Mouse (Mus musculus) left cerebral cortex, adult 18-20 months (tissue): ENCODE data around the gene Rpl36-ps4. TPM values are rescaled to one million over a fixed set of nuclear protein-coding genes. Genes with fewer than 3 reads are reported as not detected.

ENCODE experiments used
- DNase-seq, 2 experiments: peaks; one replicate each; pipeline ENCODE4 v3.0.0; 2021 to 2022; ENCODE audit warnings: low spot score in 2 of 2, mixed read lengths in 1 of 2
- long read RNA-seq, 2 experiments: library from polyadenylated mRNA; stranded (forward); transcript quantifications; one replicate each; pipeline ENCODE4 v2.0.0; 2021
- total RNA-seq, 2 experiments: library from RNA; stranded (reverse); gene quantifications; 2 replicates each; pipeline ENCODE4 v1.2.3; 2021

Gene Rpl36-ps4
- total RNA-seq: not detected
- long read RNA-seq, experiment 1, partial matches to known transcripts: 0 of 2 reads
- long read RNA-seq, experiment 1, other reads (novel, unspliced or antisense): 2 of 2 reads
- long read RNA-seq, experiment 2: 0 reads

DNA sequence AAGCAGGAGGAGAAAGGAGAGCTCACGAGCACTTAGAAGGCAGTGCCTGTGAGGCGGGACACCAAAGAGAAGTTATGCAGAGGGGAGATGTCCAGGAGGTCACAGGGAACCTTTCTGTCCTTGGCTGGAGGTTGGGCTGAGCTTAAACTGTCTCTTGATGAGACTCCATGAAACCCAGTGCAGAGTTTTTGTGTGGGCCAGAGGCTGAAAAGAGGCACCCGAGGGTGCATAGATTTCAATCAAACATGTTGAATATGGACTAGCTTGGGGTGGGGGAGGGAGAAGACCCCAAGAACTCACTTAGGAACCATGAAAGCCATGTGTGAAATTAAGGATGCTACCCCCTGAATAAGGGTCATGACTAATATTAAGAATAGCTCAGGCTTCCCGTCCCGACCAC lies at the start of gene Rpl36-ps4:
Gene Rpl36-ps4, plus strand, starts transcription at position 301 of the 400 bp plus-strand sequence.
- DNase-seq: no peak

DNA sequence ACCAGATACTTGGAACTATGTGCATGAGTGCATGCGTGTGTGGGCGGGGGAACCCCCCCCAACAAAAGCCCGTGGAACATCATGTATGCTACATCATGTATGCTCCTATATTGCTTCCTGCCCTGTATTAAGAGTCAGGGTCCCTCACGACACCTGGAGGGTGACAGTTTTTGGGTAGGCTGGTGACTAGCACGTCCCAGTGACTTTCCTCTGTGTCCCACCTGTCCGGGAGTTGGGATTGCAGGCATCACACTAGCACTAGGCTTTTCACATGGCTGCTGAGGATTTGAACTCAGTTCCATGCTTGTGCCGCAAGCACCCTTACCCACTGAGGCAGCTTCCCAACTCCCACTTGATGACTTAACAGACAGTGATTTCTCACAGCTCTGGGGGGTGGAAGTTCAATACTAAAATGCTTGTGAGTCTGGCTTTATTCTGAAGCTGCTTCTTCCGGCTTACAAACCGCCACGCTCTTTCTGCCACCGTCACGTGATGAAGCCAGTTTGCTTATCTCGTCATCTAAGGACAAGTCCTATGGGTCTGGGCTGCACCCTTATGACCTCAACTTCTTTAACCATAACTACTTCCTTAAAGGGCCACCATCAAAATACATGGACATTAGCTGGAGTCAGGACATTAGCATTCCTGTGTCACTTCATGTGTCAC lies 49.2 kb upstream of the Rpl36-ps4 start:
- no peak for DNase-seq

DNA sequence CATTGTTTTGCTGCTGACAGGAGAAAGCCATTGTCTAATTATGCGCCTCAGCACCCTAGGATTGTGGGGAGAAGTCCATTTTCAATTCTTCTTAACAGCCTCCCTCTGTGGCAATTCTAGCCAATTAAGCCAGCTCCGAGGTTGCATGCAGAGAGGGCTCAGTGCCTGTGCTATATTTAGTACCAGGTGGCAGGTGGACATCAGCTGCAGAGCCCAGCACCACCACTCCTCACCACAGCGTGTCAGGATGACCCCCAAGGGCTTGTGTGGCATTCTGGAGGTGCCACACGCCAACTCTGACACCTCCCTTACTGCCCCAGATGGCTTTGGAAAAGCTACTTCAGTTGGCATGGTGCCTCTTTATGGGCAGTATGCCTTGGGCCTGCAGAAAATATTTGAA lies 48.5 kb upstream of the Rpl36-ps4 start:
- DNase-seq: no peak

DNA sequence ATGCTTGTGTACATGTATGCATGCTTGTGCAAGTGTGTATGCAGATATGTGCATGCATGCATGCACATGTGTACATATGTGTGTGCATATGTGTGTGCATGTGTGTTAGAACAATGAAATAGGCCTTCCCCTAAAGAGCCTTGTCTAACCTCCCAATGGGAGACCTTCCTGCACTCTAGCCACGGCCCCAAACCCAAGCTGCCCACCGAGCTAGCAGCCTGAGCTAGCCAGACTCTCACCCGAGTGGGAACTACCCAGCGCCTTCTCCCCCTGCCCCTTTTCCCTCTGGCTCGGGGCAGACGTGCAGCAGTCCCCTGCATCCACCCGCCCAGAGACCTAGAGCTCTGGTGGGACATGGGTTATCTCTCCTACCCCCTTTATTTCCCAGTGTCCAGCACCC lies 47.3 kb upstream of the Rpl36-ps4 start:
- no peak for DNase-seq

DNA sequence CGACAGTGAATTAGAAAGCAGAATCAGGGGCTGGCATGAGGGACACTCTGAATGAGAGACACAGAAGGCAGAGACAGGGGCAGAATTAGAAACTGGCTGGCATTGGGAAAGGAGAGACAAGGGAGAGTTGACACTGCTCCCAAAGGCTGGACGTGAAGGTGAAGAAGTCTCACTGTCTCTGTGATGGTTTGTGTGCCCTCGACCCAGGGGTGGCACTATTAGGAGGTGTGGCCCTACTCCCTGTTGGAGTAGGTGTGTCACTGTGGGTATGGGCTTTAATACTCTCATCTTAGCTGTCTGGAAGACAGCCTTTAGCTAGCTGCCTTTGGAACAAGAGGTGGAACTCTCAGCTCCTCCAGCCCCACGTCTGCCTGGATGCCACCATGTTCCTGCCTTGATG lies 46.8 kb upstream of the Rpl36-ps4 start:
- no peak for DNase-seq

DNA sequence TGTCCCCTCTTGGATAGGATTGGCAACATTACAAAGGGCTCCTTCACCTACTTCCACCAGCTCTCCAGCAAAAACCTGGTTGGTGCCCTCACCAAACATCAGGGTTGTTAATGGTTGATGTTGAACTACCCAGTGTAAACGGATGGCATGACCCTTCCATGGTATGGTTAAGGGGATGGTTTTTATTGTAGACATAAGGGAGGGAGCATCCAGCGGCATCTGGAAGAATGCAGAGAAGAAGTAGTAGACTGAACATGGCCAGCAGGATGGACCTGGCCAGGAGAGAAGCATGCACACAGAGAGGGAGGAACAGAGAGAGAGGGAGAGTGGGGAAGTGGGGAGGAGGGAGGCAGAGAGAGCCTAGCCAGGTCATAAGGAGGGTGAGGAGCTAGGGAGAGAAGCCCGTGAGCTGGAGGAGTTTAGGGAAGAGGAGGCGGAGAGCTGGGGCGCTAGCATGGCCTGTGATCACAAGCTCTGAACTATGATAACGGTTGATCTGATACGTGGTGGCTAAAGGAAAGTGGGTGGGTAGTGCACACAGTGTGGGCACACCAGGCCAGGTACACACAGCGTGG lies 45.3 kb upstream of the Rpl36-ps4 start:
- DNase-seq: no peak

DNA sequence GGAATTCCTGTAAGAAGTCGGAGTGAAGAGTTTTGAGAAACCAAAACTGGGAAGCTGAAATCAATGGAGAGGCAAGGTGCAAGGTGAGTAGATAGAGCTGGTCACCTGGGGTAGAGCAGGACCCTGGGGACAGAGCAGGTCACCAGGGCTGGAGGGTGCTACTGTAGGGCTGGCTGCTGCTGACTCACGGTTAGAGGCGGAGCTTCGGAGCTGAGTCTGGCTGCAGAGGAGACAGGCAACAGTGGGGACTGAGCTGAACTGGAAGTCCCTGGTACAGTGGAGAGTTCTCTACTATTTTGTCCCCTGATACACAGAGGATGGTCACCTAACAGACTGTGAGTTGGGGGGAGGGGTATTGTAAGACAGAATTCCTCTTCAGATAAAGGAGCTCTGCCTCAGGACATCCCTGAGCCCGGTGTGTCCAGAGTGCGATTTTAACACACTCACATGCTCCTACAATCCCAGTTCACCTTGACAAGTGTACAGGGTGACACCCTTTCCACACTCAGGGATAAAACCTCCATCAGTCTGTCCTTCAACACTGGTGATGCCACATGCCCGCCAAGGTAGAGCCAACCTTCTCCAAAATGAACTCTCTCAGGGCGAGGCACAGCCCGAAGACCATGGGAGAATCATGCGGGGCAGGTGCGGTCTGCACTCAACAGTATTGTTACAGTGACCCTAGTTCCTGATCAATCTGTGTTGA lies 44.3 kb upstream of the Rpl36-ps4 start:
- DNase-seq: no peak

DNA sequence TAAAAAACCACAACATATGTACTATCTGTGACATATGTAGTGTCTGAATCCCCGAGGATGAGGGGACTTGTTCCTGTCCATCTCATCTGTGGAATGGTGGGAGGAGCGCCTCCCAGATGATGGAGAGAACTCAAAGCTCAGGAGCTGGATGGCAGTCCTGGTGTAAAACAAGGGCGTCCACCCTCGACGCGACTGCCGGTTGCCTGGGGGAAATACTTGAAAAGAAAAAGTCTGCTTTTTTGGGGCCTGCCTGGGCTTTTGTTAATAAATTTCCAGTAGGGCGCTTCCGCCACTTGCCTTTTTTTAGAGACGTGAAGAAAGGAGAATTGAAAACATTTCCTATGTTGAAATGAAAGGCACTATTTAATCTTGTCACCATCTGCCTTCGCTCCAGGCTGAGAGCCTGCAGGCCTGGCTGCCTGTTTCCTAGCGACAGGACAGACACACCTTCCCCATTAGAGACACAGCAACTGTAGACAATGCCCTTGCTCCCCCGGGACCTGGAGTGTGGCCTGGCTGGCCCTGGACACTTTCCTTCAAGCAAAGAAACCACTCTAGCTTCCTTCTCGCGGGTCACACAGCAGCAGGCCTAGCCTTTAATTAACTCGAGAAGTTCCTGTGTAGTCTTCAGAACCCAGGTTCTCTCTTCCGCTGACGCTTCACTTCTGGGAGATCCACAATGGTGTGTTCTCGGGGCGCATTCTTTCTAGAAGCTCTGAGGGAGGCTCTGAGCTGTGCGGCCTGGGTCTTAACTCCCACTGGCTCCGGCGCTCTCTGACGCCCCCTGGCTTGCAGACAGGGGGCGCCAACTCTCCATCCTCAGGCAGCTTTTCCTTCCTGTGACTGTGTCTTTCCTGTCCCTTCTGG lies 43.3 kb upstream of the Rpl36-ps4 start:
- DNase-seq: peak in 1 of 2 experiments; percentile 21

DNA sequence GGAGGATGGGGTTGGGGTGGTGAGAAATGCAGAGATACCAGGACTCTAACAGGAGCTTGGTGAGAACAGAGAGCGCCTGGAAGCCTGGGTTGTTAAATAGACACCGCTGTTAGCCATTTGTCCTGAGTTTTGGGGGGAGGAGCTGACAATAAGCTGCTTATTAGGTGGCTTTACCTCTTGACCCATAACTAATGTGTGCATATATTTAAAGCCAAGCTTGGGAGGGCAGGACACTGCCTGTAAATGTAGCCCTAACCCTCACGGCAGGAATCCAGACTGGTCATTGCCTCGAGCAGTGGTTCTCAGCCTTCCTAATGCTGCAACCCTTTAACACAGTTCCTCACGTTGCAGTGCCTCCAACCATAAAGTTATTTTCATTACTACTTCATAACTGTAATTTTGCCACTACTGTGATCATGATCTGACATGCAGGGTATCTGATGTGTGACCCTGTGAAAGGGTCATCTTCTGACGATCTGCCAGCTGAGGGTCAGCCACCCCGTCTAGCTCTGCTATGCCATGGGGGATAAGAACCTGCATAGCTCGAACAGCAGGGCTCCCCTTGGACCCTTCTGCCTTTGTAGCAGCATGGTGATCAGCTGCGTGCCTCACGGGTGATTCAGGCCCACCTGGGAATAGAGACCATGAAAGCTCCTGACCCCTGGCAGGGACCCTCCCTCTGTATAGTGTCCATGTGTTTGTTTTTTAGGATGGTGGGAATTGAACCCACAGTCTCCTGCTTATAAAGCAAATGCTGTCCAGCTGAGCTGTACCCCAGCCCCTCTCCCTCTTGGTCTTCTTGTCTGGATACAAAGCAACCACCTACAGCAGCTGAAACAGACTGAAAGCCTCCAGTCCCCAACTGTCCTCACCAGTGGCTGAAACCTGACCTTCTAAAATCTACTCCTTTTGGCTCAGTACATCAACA lies 42.0 kb upstream of the Rpl36-ps4 start:
- DNase-seq: no peak

DNA sequence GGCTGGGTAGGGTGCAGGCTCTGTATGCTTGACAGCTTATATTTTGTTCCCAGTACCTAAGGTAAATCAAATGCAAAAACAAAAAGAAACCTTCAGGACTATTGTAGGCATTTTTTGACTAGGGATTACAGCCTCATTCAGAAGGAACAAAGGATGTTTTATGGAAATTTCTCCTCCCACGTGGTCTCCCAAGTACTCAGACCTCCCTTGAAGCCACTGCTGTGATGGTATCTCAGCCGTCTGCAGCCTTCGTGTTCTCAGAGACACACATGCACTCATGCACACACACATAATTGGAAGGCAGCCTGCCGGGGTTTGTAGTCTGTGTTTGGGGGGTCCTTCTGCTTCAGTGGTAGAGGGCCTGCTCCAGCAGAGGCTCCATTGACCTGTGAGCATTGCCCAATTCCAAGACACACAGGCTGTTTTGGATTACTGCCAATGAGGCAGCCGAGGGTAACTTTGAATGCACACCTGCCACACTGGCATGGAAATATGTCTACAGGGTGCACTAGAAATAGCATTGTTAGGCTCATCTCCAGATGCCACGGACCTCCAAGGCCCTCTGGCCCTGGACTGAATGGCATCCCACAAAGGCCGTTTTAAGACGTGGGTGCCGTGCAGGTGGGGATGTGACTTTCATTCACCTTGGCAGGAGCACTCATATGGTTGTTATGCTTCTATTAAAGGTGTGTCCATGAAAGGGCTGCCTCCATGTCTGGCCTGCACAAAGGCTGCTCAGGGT lies 41.1 kb upstream of the Rpl36-ps4 start:
- DNase-seq: no peak

DNA sequence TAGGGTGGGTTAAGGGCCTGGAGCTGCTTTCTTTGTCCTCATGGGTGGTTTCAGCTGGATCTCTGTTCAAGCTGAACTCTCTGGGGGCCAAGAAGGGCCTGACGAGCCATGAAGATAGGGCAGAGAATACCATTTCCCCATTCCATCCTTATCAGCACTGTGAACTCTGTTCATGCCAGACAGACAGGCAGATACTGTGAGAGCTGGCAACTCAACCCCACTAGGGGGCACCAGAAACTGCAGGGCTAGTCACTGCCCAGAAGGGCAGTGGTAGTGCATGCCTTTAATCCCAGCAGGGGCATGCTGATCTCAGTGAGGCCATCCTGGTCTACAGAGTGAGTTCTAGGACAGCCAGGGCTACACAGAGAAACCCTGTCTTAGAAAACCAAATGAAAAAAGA lies 38.2 kb upstream of the Rpl36-ps4 start:
- peak; percentile 36 to 59 for DNase-seq

DNA sequence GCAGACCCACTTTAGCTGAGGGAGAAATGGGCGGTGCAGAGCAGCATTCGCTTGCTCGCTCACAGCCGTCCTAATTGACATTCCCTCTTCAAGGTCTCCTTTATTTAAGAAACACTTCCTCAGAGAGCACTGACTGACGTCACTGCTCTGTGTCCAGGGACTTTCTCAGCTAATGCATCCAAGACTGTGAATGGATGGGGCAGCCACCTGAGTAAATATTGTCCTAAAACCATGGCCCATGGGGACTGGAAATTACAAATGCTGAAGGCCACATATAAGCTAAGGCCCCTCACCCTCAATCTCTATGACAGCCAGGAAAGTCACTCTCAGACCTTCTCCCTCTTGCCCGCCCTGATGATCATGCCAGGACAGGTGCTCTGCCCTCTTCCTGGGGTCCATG lies 23.6 kb upstream of the Rpl36-ps4 start:
- DNase-seq: no peak

DNA sequence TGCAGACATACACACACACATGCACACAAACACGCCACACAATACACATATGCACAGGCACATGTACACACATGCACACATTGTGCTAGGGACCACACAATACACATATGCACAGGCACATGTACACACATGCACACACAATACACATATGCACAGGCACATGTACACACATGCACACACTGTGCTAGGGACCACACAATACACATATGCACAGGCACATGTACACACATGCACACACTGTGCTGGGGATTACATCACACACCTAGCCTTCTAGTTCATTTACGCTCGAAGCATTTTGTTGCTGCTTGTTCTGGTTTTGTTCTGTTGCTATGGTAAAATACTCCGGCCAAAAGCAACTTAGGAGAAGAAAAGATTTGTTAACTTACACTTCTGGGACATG lies 20.1 kb upstream of the Rpl36-ps4 start:
- DNase-seq: no peak

DNA sequence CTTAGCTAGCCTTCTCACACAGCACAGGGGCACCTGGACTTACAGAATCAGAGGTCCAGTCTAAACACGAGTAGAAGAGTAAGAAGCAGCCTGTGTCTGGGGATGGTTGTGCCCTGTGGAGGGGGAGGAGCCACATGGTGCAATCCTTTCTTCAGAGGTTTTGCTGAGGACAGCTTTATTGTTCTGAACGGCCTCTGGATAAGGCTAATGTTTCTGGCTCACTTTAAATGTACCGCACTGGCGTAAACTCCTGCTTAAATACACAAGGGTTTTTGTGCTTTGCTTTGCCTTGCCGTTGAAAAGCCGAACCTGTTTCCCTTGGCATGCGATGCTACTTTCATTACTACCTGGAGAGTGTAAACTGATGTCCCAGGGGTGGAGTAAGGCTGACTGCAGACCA lies 19.6 kb upstream of the Rpl36-ps4 start:
- DNase-seq: no peak

DNA sequence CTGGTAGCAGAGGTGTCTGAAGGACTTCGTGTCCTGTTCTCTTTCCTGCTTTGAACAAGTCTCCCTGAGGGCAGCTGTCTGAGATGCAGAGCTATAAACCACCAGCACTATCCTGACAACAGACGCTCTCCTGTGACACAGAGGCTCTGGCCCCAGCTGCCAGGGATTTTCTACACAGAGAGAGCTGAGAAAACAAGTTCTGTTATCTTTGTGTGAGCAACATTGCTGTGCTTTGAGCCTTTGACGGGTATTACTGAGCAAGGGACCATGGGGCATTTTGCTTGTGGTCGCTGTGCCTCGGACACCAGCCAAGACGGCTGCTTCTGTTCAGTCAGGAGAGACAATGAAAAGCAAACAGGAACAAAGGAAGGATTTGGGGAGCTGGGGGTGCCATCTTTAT lies 17.6 kb upstream of the Rpl36-ps4 start:
- DNase-seq: no peak

DNA sequence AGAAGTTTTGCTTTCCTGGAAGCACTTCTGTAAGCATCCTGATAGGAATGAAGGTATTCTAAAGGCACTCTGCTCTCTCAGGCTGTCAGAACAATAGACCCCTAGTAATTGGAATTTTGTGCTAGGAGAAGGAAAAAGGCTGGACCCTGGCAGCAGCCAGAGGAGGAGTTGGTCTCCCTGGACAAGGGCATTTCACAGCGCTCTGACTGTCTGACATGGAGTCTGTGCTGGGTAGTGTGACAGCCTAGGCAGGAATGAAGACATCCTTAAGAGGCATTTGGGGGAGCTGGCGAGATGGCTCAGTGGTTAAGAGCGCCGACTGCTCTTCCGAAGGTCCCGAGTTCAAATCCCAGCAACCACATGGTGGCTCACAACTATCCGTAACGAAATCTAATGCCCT lies 17.1 kb upstream of the Rpl36-ps4 start:
- no peak for DNase-seq

DNA sequence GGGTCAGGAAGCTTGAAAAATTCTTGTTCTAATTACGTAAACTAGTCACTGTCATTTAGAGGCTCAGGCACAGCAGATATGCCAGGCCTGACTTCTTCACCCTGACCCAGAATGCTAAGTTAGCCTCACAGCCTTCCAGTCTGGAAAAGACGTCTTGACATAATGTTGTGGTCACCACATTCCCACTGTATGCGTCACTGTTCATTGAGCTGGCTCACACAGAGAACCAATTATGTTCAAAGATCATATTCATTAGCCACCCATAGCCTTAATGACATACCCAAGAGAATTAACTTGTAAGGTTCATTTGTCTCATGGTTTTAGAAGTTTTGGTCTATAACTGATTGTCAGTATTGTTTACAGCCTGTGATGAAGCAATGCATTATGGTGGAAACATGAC lies 5.4 kb upstream of the Rpl36-ps4 start:
- DNase-seq: no peak

DNA sequence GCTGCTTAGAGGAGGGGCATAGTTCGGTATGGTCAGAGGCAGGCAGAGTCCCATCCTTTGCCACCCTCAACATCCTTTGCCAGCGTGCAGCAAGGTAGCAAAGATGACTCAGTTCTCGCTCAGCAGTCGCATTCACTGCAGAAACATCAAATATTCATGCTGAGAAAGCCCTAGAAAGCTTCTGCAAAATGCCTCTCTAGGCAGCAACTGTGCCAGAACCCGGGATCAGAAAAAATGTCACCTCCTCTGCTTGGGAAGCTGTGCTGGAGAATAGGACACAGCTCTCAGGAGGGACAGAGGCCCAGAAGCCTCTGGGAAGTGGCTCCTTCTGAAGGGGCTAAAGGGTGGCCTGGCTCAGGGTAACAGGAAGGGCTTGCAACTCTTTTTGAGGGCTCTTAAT lies 2.7 kb upstream of the Rpl36-ps4 start:
- peak; percentile 12 to 16 for DNase-seq

DNA sequence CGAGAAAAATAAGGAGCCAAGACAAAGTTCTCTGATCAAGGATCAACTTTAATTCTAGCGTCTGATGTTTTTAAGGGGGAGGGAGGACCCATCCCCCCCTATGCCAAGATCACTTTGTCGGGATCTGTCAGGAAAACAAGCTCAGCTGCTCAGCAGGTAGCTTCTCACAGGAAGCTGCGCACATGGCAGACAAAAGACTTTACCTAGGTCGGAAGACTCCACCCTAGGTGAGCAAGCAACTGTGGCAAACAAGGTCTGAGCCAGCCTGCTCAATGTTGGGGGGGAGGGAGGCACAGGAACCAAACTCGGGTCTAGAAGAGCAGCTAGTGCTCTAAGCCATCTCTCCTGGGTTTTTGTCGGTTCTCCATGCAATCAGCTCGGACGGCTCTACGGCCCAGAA lies 13.5 kb downstream of the Rpl36-ps4 start:
- DNase-seq: no peak

DNA sequence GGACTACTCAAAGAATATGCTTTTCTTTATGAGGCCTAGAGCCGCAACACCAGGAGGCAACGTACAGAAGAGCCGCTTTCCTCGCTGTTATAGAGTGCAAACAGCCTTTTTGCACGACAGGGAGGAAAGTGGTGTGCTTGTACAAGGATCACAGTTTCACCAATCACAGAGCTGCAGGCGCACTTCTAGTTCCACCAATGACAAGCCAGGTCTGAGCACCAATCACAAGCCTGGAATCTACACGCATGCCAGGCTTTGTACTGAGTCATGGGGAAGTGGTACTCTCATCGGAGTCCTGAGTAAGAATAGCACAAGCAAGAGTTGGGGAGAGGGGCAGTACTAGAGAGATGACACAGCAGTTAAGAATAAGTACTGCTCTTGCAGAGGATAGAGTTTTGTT lies 14.0 kb downstream of the Rpl36-ps4 start:
- no peak for DNase-seq
